Mouse (Mus musculus) heart, embryonic 12.5 days (tissue): ENCODE results near the gene Sh3pxd2a. TPM values are rescaled to one million over a fixed set of nuclear protein-coding genes. Genes with fewer than 3 reads are reported as not detected.

ENCODE experiments used
- ATAC-seq: fragments of 200-750 bp; cut with Nextera tagmentation; 2 replicates; pipeline ENCODE4 v1.8.0; 2017; ENCODE audit warnings: moderate TSS enrichment, moderate library complexity; ENCODE audit not compliant: insufficient number of reproducible peaks, low FRiP score
- H3K27ac ChIP-seq: fragments of 300-500 bp; sonication (generic); 2 replicates; pipeline ENCODE4 v1.5.1; 2016; ENCODE audit warnings: mild to moderate bottlenecking, moderate library complexity; ENCODE audit not compliant: poor library complexity, severe bottlenecking
- H3K27me3 ChIP-seq: fragments of 300-500 bp; sonication (generic); replicated peaks from 2 replicates; pipeline ENCODE4 v1.6.1; 2016; ENCODE audit warnings: mild to moderate bottlenecking, moderate library complexity
- H3K36me3 ChIP-seq: fragments of 300-500 bp; sonication (generic); 2 replicates; pipeline ENCODE4 v1.6.1; 2016; ENCODE audit warnings: mild to moderate bottlenecking, moderate library complexity
- H3K4me1 ChIP-seq: fragments of 300-500 bp; sonication (generic); replicated peaks from 2 replicates; pipeline ENCODE4 v1.6.1; 2016; ENCODE audit warnings: mild to moderate bottlenecking
- H3K4me2 ChIP-seq: fragments of 300-500 bp; sonication (generic); 2 replicates; pipeline ENCODE4 v1.6.1; 2016; ENCODE audit warnings: mild to moderate bottlenecking, moderate library complexity
- H3K4me3 ChIP-seq: fragments of 300-500 bp; sonication (generic); 2 replicates; pipeline ENCODE4 v1.5.1; 2016; ENCODE audit warnings: mild to moderate bottlenecking
- H3K9ac ChIP-seq: fragments of 300-500 bp; sonication (generic); 2 replicates; pipeline ENCODE4 v1.6.1; 2016; ENCODE audit warnings: mild to moderate bottlenecking, moderate library complexity
- H3K9me3 ChIP-seq: fragments of 300-500 bp; sonication (generic); replicated peaks from 2 replicates; pipeline ENCODE4 v1.6.1; 2016; ENCODE audit warnings: mild to moderate bottlenecking, moderate library complexity
- WGBS: fragments of 180-500 bp; shearing (Covaris S2); methylation state at CpG from one replicate; pipeline ENCODE4 v1.1.7; 2016; 5-methylcytosine and 5-hydroxymethylcytosine counted together
- polyA plus RNA-seq: library from polyadenylated mRNA; unstranded; fragments of >200 nt; fragmentation: Nextera tagmentation; extraction: Ambion mirVana; gene quantifications from 2 replicates; pipeline ENCODE4 v1.2.1, GENCODE M21; 2016

Sh3pxd2a gene
- polyA plus RNA-seq, 1 experiment from 2014 or later, result 6.2 TPM

DNA sequence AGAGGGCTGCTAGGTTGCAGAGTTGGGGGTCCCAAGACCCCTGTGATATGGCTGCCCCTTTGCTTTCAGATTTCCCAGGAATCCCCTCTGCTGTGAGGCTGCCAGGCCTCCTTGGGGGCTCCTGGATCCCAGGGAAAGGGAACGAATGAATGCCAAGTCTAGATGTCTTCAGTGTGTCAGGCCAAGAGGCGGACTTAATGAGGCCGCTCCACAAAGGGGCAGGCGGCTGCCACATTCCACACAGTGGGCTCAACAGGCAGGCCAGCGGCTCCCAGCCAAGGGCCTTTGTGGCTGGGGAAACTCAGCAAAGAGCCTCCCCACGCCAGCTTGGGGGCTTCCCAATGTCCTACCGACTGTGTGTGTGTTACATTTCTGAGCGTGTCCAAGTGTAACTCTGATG, 109.7 kb downstream of the Sh3pxd2a start:
- H3K27ac ChIP-seq, result no peak overlapping the region
- peaks cover 3% of the 10 kb centered on the region for H3K4me1 ChIP-seq
- peaks cover 22% of the 10 kb centered on the region for H3K36me3 ChIP-seq
- ATAC-seq, result no peak
- H3K9ac ChIP-seq, result no peak overlapping the region
- no peaks in the 10 kb centered on the region for H3K27me3 ChIP-seq
- H3K4me3 ChIP-seq, result no peak overlapping the region
- H3K4me2 ChIP-seq, result no peak overlapping the region
- WGBS, result 90% methylated on average over 8 of the region's 8 CpGs
- peaks cover 3% of the 10 kb centered on the region; the same call in 1 of the 2 replicates for H3K9me3 ChIP-seq

DNA sequence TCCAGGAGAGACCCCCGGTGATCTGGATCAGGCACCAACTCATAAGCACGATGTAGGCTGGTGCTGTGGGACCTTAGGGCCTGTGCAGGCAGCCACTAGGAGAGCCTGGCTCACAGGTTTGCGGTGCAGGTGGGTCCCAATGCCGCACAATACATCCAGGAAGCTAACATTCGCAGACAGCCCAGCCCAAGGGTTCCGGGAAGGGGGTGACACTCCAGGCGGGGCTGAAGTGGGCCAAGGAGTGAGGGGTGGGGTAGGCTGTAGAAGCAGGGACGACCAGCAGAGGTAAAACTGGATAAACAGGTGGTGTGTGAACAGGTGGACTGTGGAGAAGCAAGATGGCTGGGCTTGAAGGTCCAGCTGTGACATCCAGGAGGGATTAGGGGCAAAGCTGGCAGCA, 115.2 kb downstream of the Sh3pxd2a start:
- peaks cover 10% of the 10 kb centered on the region for H3K36me3 ChIP-seq
- H3K4me2 ChIP-seq, result no peak overlapping the region
- no peak for ATAC-seq

DNA sequence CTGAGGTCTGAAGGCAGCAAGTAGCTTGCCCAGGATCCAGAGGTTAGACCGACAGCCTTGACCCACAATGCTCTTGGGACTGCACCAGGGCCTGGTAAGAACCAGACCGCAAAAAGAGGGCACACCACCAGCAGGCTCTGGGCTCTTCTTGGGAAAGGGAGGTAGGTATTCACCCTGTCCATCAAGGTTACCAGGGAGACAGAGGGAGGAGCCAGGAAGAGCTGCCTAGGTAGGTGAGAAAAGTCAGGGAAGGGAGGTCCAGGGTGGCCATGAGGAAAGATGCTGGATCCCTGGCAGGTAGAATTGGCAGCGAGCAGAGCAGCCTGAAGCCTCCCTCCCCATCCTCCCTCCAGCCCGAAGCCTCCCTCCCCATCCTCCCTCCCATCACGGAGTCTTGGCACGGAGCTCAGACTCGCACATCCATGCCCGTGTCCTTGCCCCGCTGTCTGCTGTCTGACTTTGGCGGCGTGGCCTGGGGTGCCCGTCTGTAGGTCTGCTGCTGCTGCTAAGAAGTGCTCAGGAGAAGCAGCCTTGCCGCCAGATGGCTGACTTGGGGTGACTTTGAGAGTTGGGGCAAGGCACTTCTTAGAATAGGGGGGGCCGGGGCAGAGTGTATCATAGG, 115.7 kb downstream of the Sh3pxd2a start:
- no peaks in the 10 kb centered on the region for H3K9me3 ChIP-seq
- WGBS, result 85% methylated on average over 14 of the region's 14 CpGs
- H3K27me3 ChIP-seq, result peaks cover 15% of the 10 kb centered on the region
- no peak overlapping the region for H3K9ac ChIP-seq
- H3K36me3 ChIP-seq, result peaks cover 5% of the 10 kb centered on the region; the same call in 1 of the 2 replicates
- no peak overlapping the region for H3K27ac ChIP-seq
- H3K4me3 ChIP-seq, result no peak overlapping the region
- no peak overlapping the region for H3K4me2 ChIP-seq
- H3K4me1 ChIP-seq, result peaks cover 23% of the 10 kb centered on the region
- no peak for ATAC-seq

More for the DNA sequence above, 115.2 kb downstream of the Sh3pxd2a start:
- Histone ChIP-seq H3K9me3 (peaks cover 3% of the 10 kb centered on the region; the same call in 1 of the 2 replicates), H3K4me3 (no peak overlapping the region), H3K4me1 (peaks cover 18% of the 10 kb centered on the region), H3K27me3 (peaks cover 11% of the 10 kb centered on the region), H3K9ac (no peak overlapping the region), H3K27ac (no peak overlapping the region)
- WGBS, result 81% methylated on average over 8 of the region's 8 CpGs

DNA sequence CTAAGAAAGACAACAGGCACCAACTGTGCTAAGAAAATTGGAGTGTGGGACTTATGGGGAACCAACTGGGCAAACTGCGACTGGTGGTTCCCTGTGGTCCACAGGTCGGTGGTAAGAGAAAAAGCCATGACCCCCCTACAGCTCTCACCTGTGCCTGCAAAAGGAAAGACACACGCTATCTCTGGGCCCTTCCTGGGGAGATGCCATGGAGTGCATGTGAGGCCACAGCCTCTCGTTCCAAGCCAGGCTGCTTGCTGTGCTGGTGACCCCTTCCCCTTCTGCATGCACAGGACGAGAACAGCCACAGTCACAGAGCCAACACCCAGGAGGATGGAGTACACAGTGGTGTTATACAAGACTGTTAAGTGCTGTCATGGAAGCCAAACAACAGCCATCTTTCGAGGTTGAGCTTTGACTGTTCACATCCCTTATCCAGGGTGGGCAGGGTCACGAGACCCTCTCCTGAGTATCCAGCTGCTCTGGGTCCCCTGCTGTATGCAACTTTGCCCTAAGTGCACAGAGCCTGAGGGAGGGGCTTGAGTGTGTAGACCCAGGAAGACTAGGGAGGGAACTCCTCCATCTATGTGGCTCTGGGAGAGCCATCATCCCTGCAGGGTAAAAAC, 117.1 kb downstream of the Sh3pxd2a start:
- WGBS, result 62% methylated on average over 7 of the region's 7 CpGs
- H3K4me2 ChIP-seq, result no peak overlapping the region
- peaks cover 21% of the 10 kb centered on the region for H3K27me3 ChIP-seq
- H3K9me3 ChIP-seq, result no peaks in the 10 kb centered on the region
- no peak overlapping the region; the same call in 1 of the 2 replicates for H3K27ac ChIP-seq
- H3K4me3 ChIP-seq, result no peak overlapping the region
- ATAC-seq, result no peak
- H3K9ac ChIP-seq, result no peak overlapping the region
- H3K4me1 ChIP-seq, result peaks cover 36% of the 10 kb centered on the region
- H3K36me3 ChIP-seq, result peaks cover 5% of the 10 kb centered on the region; the same call in 1 of the 2 replicates

DNA sequence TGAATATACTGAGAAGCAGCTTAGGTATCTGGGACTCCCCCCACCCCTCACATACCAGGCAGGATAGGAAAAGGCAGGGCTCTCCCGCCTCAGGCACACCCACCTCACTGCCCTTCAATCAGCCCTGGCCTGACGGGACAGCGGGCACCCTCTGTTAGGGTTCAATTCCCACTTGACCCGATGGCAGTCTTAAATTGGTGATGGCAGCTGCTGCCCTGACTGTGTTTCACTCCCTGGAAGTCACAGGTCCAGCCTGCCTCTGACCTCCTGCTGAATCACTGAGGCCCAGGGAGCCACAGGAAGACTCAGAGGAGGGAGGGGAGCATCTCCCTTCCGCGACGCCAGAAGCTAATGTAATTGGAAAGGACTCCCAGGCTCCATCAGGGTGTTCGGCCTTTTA, 117.6 kb downstream of the Sh3pxd2a start:
- Histone ChIP-seq H3K4me1 (peaks cover 36% of the 10 kb centered on the region), H3K27me3 (peaks cover 21% of the 10 kb centered on the region), H3K9me3 (no peaks in the 10 kb centered on the region), H3K9ac (no peak overlapping the region), H3K27ac (no peak overlapping the region; the same call in 1 of the 2 replicates), H3K4me2 (no peak overlapping the region), H3K36me3 (peaks cover 5% of the 10 kb centered on the region; the same call in 1 of the 2 replicates), H3K4me3 (no peak overlapping the region)
- ATAC-seq, result no peak
- 56% methylated on average over 8 of the region's 8 CpGs for WGBS

DNA sequence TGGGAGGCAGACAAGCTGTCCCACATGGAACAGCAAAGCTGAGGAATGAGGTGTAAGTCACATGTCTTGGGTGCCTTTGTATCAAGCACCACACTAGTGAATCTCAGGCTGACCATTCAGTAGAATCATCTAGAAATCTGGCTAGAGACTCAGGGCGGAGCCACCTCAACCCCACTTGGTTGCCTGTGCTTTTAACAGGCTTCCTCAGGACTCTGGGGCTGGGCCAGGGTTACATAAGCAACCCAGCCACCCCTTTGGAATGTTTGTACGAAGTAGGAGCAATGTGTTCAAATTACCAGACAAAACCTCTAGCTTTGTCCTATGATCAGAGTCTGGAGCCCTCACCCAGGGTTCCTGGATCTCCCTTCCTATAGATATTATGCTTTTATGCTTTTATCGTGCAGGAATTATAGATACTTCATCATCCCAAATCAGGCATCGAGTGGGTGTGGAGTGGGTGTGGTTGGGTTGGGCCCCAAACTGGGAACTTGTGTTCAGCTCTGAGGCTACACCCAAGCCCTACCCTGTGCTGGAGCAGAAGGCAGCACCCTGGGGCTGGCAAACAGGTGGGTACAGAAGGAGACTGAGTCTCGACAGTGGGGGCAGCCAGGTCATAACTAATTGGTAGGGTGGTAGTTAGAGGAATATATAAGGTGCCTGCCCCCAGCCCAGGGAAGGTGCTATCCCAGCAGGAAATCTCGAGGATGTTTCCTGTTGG, 118.2 kb downstream of the Sh3pxd2a start:
- Histone ChIP-seq H3K4me1 (peaks cover 36% of the 10 kb centered on the region), H3K27me3 (peaks cover 21% of the 10 kb centered on the region), H3K36me3 (peaks cover 4% of the 10 kb centered on the region; the same call in 1 of the 2 replicates), H3K9me3 (no peaks in the 10 kb centered on the region), H3K27ac (no peak overlapping the region), H3K9ac (no peak overlapping the region), H3K4me2 (no peak overlapping the region), H3K4me3 (no peak overlapping the region)
- no peak for ATAC-seq
- 70% methylated on average over 6 of the region's 6 CpGs for WGBS

DNA sequence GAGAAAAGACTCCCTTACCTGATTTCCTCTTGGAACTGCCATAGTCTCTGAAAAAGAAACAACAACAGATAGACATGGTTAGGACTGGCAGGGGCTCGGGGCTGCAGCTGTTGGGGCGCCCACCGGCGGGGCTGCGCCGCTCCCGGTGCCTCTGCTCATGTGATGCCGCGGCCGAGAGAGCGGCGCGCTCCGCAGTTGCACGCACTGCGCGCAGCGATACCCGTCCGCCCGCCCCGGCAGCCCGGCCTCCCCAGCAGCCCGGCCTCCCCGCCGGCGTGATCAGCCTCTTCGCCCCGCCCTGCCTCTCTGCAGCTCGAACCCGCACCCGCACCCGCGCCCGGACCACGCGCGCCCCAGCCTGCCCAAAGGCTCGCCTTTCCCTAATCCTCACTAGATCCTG, 120.8 kb downstream of the Sh3pxd2a start:
- Histone ChIP-seq H3K27me3 (peaks cover 21% of the 10 kb centered on the region), H3K4me1 (peaks cover 49% of the 10 kb centered on the region), H3K9me3 (no peaks in the 10 kb centered on the region), H3K27ac (no peak overlapping the region), H3K4me2 (peak overlapping the region; percentile 93), H3K4me3 (peak overlapping the region; percentile 51), H3K9ac (peak overlapping the region; percentile 66), H3K36me3 (no peaks in the 10 kb centered on the region)
- no peak; the same call in 1 of the 2 replicates for ATAC-seq
- 2% methylated on average over 38 of the region's 39 CpGs for WGBS

DNA sequence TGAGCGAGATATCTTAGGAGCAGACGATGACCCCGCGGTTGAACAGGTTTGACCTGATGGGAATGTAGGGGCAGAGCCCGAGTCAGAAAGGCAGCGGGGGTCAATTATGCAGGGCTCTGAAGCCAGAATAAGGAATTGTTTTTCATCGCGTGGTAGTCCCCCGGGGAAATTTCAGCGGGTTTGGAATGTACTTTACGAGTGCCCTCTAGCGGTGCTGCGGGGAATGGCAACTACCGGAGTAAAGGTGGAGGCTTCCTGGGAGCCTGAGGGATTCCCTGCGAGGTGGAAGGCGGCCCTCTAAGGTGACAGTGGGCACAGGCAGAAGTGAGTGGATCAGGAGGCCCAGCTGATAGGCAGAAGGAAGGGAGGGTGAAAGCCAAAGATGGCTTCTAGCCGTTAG, 125.0 kb downstream of the Sh3pxd2a start:
- peak overlapping the region; percentile 76 for H3K4me2 ChIP-seq
- no peaks in the 10 kb centered on the region for H3K9me3 ChIP-seq
- WGBS, result 2% methylated on average over 17 of the region's 17 CpGs
- H3K36me3 ChIP-seq, result no peaks in the 10 kb centered on the region
- H3K4me3 ChIP-seq, result peak overlapping the region; percentile 38
- no peak for ATAC-seq
- no peak overlapping the region for H3K27ac ChIP-seq
- peak overlapping the region; percentile 63 for H3K9ac ChIP-seq
- peaks cover 11% of the 10 kb centered on the region for H3K27me3 ChIP-seq
- peaks cover 49% of the 10 kb centered on the region for H3K4me1 ChIP-seq

DNA sequence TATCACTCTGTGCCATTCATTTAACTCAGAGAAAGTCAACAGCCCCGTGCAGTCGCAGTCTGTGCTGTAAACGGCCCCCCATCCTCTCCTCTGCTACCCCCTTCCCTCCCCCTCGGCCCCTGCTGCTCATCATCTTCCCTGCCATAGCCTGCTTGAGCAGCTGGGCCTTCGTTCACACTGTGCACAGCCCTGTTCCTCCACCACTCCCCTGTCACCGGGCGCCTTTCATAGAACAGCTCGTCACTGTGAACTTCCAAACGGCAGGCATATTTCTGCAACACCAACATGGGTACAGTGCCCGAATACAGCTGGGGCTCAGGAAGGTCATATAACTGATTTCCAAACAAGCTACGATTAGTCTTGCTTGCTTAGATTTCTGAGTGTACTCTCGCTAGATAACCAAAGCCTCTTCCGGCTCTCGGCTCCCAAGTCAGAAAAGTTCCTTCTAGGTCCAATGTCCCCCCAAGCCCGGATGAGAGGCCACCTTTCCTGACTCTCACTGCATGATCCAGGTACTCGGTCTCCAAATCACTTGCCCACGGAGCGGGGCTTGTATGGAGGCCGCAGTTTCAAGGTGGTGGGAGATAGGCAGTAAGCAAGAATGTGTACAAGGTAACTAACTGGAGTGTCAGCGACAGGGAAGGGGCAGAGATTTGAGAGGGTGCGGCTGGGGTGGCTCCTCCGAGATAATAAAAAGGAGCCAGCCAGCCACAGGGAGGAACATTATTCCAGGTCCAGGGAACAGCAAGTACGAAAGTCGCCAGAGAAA, 125.6 kb downstream of the Sh3pxd2a start:
- Histone ChIP-seq H3K27me3 (peaks cover 7% of the 10 kb centered on the region; the same call in 1 of the 2 replicates), H3K9ac (peak overlapping the region; percentile 63), H3K4me1 (peaks cover 50% of the 10 kb centered on the region), H3K36me3 (no peaks in the 10 kb centered on the region), H3K27ac (no peak overlapping the region), H3K4me3 (peak overlapping the region; percentile 38), H3K4me2 (peak overlapping the region; percentile 76), H3K9me3 (no peaks in the 10 kb centered on the region)
- 34% methylated on average over 24 of the region's 24 CpGs for WGBS
- ATAC-seq, result no peak

DNA sequence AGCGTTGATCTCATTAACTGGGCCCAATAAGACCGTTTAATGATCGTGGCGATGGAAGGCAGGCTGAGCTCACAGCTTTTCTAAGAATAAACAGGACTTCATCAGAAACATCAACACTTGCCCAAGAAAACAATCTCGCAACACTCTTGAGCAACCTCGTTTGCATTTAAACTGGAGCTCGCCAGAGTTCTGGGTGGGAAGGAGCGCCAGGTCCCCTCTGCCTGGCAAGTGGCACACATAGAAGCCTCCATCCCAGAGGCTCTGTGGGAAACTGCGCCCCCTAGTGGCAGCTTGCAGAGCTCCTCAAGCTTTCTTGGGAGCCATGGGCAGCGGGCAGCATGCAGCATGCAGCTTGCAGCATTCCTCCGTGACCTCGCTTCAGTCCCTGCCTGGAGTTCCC, 126.5 kb downstream of the Sh3pxd2a start:
- peak; percentile 59; the same call in 1 of the 2 replicates for ATAC-seq
- H3K9me3 ChIP-seq, result no peaks in the 10 kb centered on the region
- H3K4me2 ChIP-seq, result peak overlapping the region; percentile 76
- WGBS, result 35% methylated on average over 12 of the region's 12 CpGs
- no peak overlapping the region for H3K27ac ChIP-seq
- no peaks in the 10 kb centered on the region for H3K36me3 ChIP-seq
- no peaks in the 10 kb centered on the region for H3K27me3 ChIP-seq
- peak overlapping the region; percentile 15; the same call in 1 of the 2 replicates for H3K4me3 ChIP-seq
- peak overlapping the region; percentile 26; the same call in 1 of the 2 replicates for H3K9ac ChIP-seq
- H3K4me1 ChIP-seq, result peaks cover 50% of the 10 kb centered on the region
